Mouse (Mus musculus) hindbrain, embryonic 15.5 days (tissue): ENCODE measurements around the gene Rbak. TPM values are rescaled to one million over a fixed set of nuclear protein-coding genes. Genes with fewer than 3 reads are reported as not detected.
"Not testable (repeated sequence)": the region's sequence is repeated elsewhere in the genome, so short reads cannot be mapped to it uniquely, and the experiment has no call there.

ENCODE experiments used
- ATAC-seq: fragments of 200-750 bp; cut with Nextera tagmentation; 2 replicates; pipeline ENCODE4 v1.8.0; 2017; ENCODE audit warnings: low read depth, moderate number of reproducible peaks, moderate TSS enrichment; ENCODE audit not compliant: low FRiP score
- H3K27ac ChIP-seq: fragments of 300-500 bp; sonication (generic); replicated peaks from 2 replicates; pipeline ENCODE4 v1.5.1; 2015; ENCODE audit warnings: mild to moderate bottlenecking, inconsistent platforms
- H3K27me3 ChIP-seq: fragments of 300-500 bp; sonication (generic); 2 replicates; pipeline ENCODE4 v1.6.1; 2015; ENCODE audit warnings: control low read depth, inconsistent platforms
- H3K36me3 ChIP-seq: fragments of 300-500 bp; sonication (generic); 2 replicates; pipeline ENCODE4 v1.6.1; 2015; ENCODE audit warnings: control low read depth, inconsistent platforms
- H3K4me1 ChIP-seq: fragments of 300-500 bp; sonication (generic); replicated peaks from 2 replicates; pipeline ENCODE4 v1.6.1; 2015; ENCODE audit warnings: control low read depth, inconsistent platforms
- H3K4me2 ChIP-seq: fragments of 300-500 bp; sonication (generic); 2 replicates; pipeline ENCODE4 v1.6.1; 2015; ENCODE audit warnings: moderate library complexity, mild to moderate bottlenecking, inconsistent platforms
- H3K4me3 ChIP-seq: fragments of 300-500 bp; sonication (generic); 2 replicates; pipeline ENCODE4 v1.5.1; 2015; ENCODE audit warnings: mild to moderate bottlenecking, inconsistent platforms
- H3K9ac ChIP-seq: fragments of 300-500 bp; sonication (generic); 2 replicates; pipeline ENCODE4 v1.6.1; 2015; ENCODE audit warnings: inconsistent platforms
- H3K9me3 ChIP-seq: fragments of 300-500 bp; sonication (generic); 2 replicates; pipeline ENCODE4 v1.6.1; 2016; ENCODE audit warnings: control low read depth, inconsistent platforms
- WGBS: fragments of 180-500 bp; shearing (Covaris S2); methylation state at CpG from one replicate; pipeline ENCODE4 v1.1.7; 2015; 5-methylcytosine and 5-hydroxymethylcytosine counted together
- polyA plus RNA-seq: library from polyadenylated mRNA; unstranded; fragments of >200 nt; fragmentation: Nextera tagmentation; extraction: Ambion mirVana; gene quantifications from 2 replicates; pipeline ENCODE4 v1.2.1, GENCODE M21; 2015

The Rbak gene
- polyA plus RNA-seq, 1 experiment from 2014 or later, result 13.8 TPM

DNA sequence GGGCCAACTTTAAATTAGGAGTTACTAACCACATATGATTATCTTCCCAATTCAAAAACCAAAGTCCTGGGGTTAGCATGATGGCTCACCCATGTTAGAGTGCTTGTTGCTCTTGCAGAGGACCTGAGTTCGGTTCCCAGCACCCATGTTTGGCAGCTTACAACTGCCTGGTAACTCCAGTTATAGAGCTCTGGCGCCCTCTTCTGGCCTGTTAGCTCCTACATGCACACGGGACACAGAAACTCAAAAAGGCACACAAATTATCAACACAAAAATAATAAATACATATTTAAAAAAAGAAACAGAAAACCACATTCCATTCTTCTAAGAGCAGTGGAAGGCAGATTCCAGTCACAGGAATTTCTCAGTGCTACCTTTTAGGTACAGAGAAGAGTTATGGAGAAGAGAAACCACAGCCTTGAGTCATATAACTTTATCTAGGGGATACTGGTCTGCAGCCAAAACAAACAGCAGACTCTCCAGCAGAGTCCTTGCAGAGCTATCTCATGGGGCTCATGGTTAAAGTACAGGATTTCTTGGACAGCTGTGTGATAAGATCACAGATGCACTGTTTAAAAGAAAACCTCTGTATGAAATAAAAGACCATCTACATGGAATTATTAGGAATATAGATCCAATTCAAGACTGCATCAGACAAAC lies 2.9 kb downstream of the Rbak start:
- H3K4me3 ChIP-seq, result no peak overlapping the region
- peaks cover 59% of the 10 kb centered on the region for H3K36me3 ChIP-seq
- H3K27me3 ChIP-seq, result no peaks in the 10 kb centered on the region
- H3K9me3 ChIP-seq, result no peaks in the 10 kb centered on the region; the same call in 1 of the 2 replicates
- no peak overlapping the region for H3K9ac ChIP-seq
- WGBS, result 87% methylated on average over 3 of the region's 3 CpGs
- H3K4me1 ChIP-seq, result peaks cover 14% of the 10 kb centered on the region
- ATAC-seq, result no peak
- H3K4me2 ChIP-seq, result no peak overlapping the region
- H3K27ac ChIP-seq, result no peak overlapping the region

GRCm38 (mm10) chr5:143175970-143176369 lies 4.6 kb downstream of the Rbak start:
- H3K9me3 ChIP-seq, result no peaks in the 10 kb centered on the region; the same call in 1 of the 2 replicates
- ATAC-seq, result no peak
- H3K36me3 ChIP-seq, result peaks cover 76% of the 10 kb centered on the region
- H3K4me3 ChIP-seq, result no peak overlapping the region
- no peak overlapping the region for H3K4me2 ChIP-seq
- H3K4me1 ChIP-seq, result peaks cover 14% of the 10 kb centered on the region
- H3K27me3 ChIP-seq, result no peaks in the 10 kb centered on the region
- WGBS, result 98% methylated on average over 4 of the region's 4 CpGs
- H3K9ac ChIP-seq, result no peak overlapping the region
- H3K27ac ChIP-seq, result no peak overlapping the region

GRCm38 (mm10) chr5:143165508-143166070 lies 15.0 kb downstream of the Rbak start:
- no peak overlapping the region for H3K9ac ChIP-seq
- no peak for ATAC-seq
- no peaks in the 10 kb centered on the region for H3K27me3 ChIP-seq
- 15% methylated on average over 18 of the region's 18 CpGs for WGBS
- H3K4me3 ChIP-seq, result no peak overlapping the region
- H3K27ac ChIP-seq, result no peak overlapping the region
- no peaks in the 10 kb centered on the region for H3K9me3 ChIP-seq
- H3K4me2 ChIP-seq, result no peak overlapping the region
- H3K36me3 ChIP-seq, result no peaks in the 10 kb centered on the region
- no peaks in the 10 kb centered on the region for H3K4me1 ChIP-seq

GRCm38 (mm10) chr5:143155534-143155933 lies 25.0 kb downstream of the Rbak start:
- no peak overlapping the region for H3K9ac ChIP-seq
- ATAC-seq, result no peak
- no peak overlapping the region for H3K4me3 ChIP-seq
- peaks cover 33% of the 10 kb centered on the region for H3K27me3 ChIP-seq
- peaks cover 4% of the 10 kb centered on the region; the same call in 1 of the 2 replicates for H3K4me1 ChIP-seq
- H3K9me3 ChIP-seq, result no peaks in the 10 kb centered on the region
- no peaks in the 10 kb centered on the region for H3K36me3 ChIP-seq
- no peak overlapping the region for H3K27ac ChIP-seq
- 88% methylated on average over 3 of the region's 3 CpGs for WGBS
- no peak overlapping the region for H3K4me2 ChIP-seq

DNA sequence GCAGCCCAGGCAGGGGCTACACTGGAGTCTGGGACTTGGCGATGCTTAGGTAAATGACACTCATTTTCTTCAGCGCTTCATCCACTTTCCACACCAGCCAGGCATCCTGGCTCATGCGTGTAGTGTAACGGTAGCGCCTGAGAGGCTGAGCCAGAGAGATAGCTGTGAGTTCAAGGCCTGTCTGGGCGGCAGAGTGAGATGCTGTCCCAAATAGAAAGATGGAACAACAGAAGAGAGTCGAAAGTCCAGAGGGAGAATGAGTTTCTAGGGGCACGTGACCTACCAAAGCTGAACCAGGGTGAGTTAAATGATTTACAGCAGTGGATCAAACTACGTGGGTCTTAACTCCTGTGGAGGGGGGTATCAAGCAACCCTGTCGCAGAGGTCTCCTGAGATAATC lies 26.8 kb downstream of the Rbak start:
- WGBS, result 92% methylated on average over 10 of the region's 10 CpGs
- peaks cover 4% of the 10 kb centered on the region; the same call in 1 of the 2 replicates for H3K4me1 ChIP-seq
- no peak overlapping the region for H3K4me3 ChIP-seq
- H3K9ac ChIP-seq, result no peak overlapping the region
- peaks cover 2% of the 10 kb centered on the region; the same call in 1 of the 2 replicates for H3K9me3 ChIP-seq
- no peak overlapping the region for H3K27ac ChIP-seq
- no peak overlapping the region for H3K4me2 ChIP-seq
- peaks cover 28% of the 10 kb centered on the region for H3K27me3 ChIP-seq
- no peak for ATAC-seq
- no peaks in the 10 kb centered on the region for H3K36me3 ChIP-seq

- WGBS, result 88% methylated on average over 2 of the region's 2 CpGs
- no peaks in the 10 kb centered on the region for H3K27me3 ChIP-seq
- ATAC-seq, result no peak
- no peaks in the 10 kb centered on the region for H3K4me1 ChIP-seq
- no peak overlapping the region for H3K4me3 ChIP-seq
- H3K27ac ChIP-seq, result no peak overlapping the region
- H3K36me3 ChIP-seq, result no peaks in the 10 kb centered on the region
- no peak overlapping the region for H3K9ac ChIP-seq
- H3K4me2 ChIP-seq, result no peak overlapping the region
- H3K9me3 ChIP-seq, result peaks cover 2% of the 10 kb centered on the region; the same call in 1 of the 2 replicates
Measured at GRCm38 (mm10) chr5:143150044-143150443, 30.5 kb downstream of the Rbak start.

- WGBS, result 93% methylated on average over 2 of the region's 2 CpGs
- H3K9ac ChIP-seq, result no peak overlapping the region
- no peak overlapping the region for H3K4me3 ChIP-seq
Measured at GRCm38 (mm10) chr5:143149536-143149935, 31.0 kb downstream of the Rbak start.

DNA sequence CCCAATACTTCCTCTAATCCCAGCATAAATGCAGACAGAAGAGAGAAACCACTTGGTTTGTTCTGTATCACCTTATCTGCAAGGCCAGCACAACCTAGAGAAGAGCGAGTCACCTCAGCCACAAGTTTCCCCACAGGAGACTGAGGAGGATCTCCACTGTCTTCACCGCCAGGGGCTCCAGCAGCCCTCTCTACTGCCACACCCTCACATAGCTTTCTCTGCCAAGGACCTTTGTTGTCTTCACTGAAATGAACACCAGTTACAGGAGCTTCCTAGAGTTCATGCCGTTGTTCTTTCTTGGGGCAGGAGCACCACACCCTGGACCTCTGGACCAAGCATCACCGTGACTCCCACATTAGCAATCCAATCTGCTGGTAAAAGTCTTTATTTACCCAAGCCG lies 31.9 kb downstream of the Rbak start:
- Histone ChIP-seq H3K36me3 (no peaks in the 10 kb centered on the region), H3K4me3 (no peak overlapping the region), H3K4me2 (no peak overlapping the region), H3K9me3 (peaks cover 2% of the 10 kb centered on the region; the same call in 1 of the 2 replicates), H3K27me3 (no peaks in the 10 kb centered on the region), H3K9ac (no peak overlapping the region), H3K4me1 (no peaks in the 10 kb centered on the region), H3K27ac (no peak overlapping the region)
- 90% methylated on average over 5 of the region's 5 CpGs for WGBS
- ATAC-seq, result no peak

More at GRCm38 (mm10) chr5:143149536-143149935, 31.0 kb downstream of the Rbak start:
- H3K4me2 ChIP-seq, result no peak overlapping the region
- no peaks in the 10 kb centered on the region for H3K4me1 ChIP-seq
- H3K9me3 ChIP-seq, result peaks cover 2% of the 10 kb centered on the region; the same call in 1 of the 2 replicates
- no peaks in the 10 kb centered on the region for H3K27me3 ChIP-seq
- no peak for ATAC-seq
- no peaks in the 10 kb centered on the region for H3K36me3 ChIP-seq
- H3K27ac ChIP-seq, result no peak overlapping the region

DNA sequence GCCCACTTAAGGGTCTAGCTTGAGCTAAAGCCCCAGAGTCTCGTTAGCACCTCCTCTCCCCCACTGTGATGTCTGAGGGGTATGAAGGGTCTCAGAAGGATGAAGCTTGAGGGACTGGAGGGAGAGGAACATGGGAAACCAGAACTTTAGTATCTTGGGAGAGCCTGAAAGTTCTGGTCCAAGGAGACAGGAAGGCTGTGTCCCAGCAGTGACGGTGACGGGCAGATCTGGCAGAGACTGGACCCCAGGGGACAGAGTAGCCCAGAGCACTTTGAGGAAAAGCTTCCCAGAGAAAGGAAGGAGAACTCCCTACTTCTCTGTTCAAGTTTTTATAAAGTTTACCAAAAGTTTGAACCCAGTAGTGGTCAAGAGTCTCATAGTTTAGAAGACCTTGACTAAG lies 33.1 kb downstream of the Rbak start, which contains the start of gene Olfr718-ps1:
Gene Olfr718-ps1, minus strand, starts transcription at position 101 of the 400 bp plus-strand sequence.
- WGBS, result 70% methylated on average over 3 of the region's 3 CpGs
- H3K4me3 ChIP-seq, result no peak within 1 kb of the TSS
- peaks cover 2% of the 10 kb centered on the region; the same call in 1 of the 2 replicates for H3K9me3 ChIP-seq
- ATAC-seq, result no peak
- no peak within 1 kb of the TSS for H3K9ac ChIP-seq
- H3K27me3 ChIP-seq, result no peaks in the 10 kb centered on the region
- H3K36me3 ChIP-seq, result no peaks in the 10 kb centered on the region
- no peak within 1 kb of the TSS for H3K27ac ChIP-seq
- H3K4me2 ChIP-seq, result no peak within 1 kb of the TSS
- no peaks in the 10 kb centered on the region for H3K4me1 ChIP-seq

DNA sequence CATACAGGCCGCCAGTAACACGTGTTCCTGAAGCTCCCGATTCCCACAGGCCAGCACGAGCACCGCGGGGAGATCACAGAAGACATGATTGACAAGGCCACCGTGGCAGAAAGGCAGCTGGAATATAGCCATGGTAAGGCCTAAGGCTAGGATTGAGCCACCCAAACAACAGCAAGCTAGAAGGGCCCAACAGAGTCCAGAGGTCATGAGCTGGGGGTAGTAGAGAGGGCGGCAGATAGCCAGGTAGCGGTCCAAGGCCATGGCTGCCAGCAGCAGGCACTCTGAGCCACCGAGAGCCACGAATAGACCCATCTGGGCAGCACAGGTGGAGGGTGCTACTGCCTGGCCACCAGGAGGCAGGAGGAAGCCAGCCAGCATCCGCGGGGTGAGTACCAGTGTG lies 43.0 kb downstream of the Rbak start:
- no peak overlapping the region for H3K4me3 ChIP-seq
- 89% methylated on average over 13 of the region's 13 CpGs for WGBS
- H3K27me3 ChIP-seq, result no peaks in the 10 kb centered on the region
- H3K4me2 ChIP-seq, result no peak overlapping the region
- H3K9me3 ChIP-seq, result no peaks in the 10 kb centered on the region
- no peaks in the 10 kb centered on the region for H3K36me3 ChIP-seq
- ATAC-seq, result no peak
- no peak overlapping the region for H3K27ac ChIP-seq
- no peak overlapping the region for H3K9ac ChIP-seq
- no peaks in the 10 kb centered on the region for H3K4me1 ChIP-seq

GRCm38 (mm10) chr5:143135042-143135441 lies 45.5 kb downstream of the Rbak start:
- 93% methylated on average over 7 of the region's 7 CpGs for WGBS
- Histone ChIP-seq H3K9me3 (no peaks in the 10 kb centered on the region), H3K36me3 (no peaks in the 10 kb centered on the region), H3K4me1 (no peaks in the 10 kb centered on the region), H3K27me3 (no peaks in the 10 kb centered on the region), H3K4me2 (no peak overlapping the region), H3K4me3 (no peak overlapping the region), H3K9ac (no peak overlapping the region), H3K27ac (no peak overlapping the region)
- ATAC-seq, result no peak

GRCm38 (mm10) chr5:143134216-143135010 lies 46.2 kb downstream of the Rbak start:
- H3K36me3 ChIP-seq, H3K9me3 ChIP-seq, H3K9ac ChIP-seq, H3K4me1 ChIP-seq, H3K27me3 ChIP-seq, H3K27ac ChIP-seq, H3K4me2 ChIP-seq, ATAC-seq, H3K4me3 ChIP-seq: not testable (repeated sequence)
- WGBS, result 77% methylated on average over 3 of the region's 6 CpGs
